Mouse (Mus musculus): ENCODE measurements around the gene Rbbp6. TPM values are rescaled to one million over a fixed set of nuclear protein-coding genes. Genes with fewer than 3 reads are reported as not detected.

The Rbbp6 gene
- polyA plus RNA-seq, 1 experiment from 2014 or later, result 39.6 TPM

DNA sequence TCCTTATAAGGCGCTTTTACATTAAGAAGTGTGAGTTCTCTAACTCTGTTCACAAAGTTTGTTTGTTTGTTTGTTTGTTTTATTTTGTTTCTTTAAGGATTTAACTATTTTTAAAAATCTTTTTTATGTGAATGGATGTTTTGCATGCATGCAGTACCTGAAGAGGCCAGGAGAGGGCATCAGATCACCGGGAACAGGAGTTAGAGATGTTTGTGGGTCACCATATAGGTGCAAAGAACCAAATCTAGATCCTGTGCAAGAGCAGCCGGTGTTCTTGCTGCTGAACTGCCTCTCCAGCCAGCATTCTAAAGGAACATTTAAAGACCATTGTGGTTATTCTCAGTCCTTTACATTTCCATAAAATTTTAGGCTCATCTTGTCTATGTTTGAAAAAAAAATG lies 52.1 kb downstream of the Rbbp6 start:
- Histone ChIP-seq H3K4me1 (replicated peaks; ENCODE audit: control insufficient read depth, insufficient read depth, low read length) (no peaks in the 10 kb centered on the region), H3K27ac (ENCODE audit: low read depth, low read length) (no peak overlapping the region), H3K9me3 (ENCODE audit: control insufficient read depth, low read length) (no peaks in the 10 kb centered on the region; the same call in 1 of the 2 replicates), H3K9ac (ENCODE audit: low read length) (no peak overlapping the region), H3K4me2 (ENCODE audit: low read depth, low read length, severe bottlenecking) (no peak overlapping the region), H3K4me3 (ENCODE audit: low read depth, low read length) (no peak overlapping the region), H3K27me3 (ENCODE audit: control insufficient read depth, insufficient read depth, low read length) (no peaks in the 10 kb centered on the region), H3K36me3 (ENCODE audit: control insufficient read depth, insufficient read depth, low read length) (no peaks in the 10 kb centered on the region)
- ATAC-seq (replicated peaks; ENCODE audit: low FRiP score) (no peak), DNase-seq (ENCODE audit: low spot score) (peak; percentile 73)
- WGBS, result 35% methylated on average over 3 of the region's 3 CpGs

- ATAC-seq (replicated peaks; ENCODE audit: low FRiP score) (no peak), DNase-seq (ENCODE audit: low spot score) (no peak)
- no peak overlapping the region for H3K27ac ChIP-seq (ENCODE audit: low read depth, low read length)
- peaks cover 3% of the 10 kb centered on the region; the same call in 1 of the 2 replicates for H3K4me1 ChIP-seq (replicated peaks; ENCODE audit: control insufficient read depth, insufficient read depth, low read length)
- no peak overlapping the region for H3K4me3 ChIP-seq (ENCODE audit: low read depth, low read length)
- H3K4me2 ChIP-seq (ENCODE audit: low read depth, low read length, severe bottlenecking), result no peak overlapping the region
- H3K36me3 ChIP-seq (ENCODE audit: control insufficient read depth, insufficient read depth, low read length), result no peaks in the 10 kb centered on the region
- no peak overlapping the region for H3K9ac ChIP-seq (ENCODE audit: low read length)
- no peaks in the 10 kb centered on the region for H3K27me3 ChIP-seq (ENCODE audit: control insufficient read depth, insufficient read depth, low read length)
- WGBS, result 74% methylated on average over 9 of the region's 9 CpGs
- H3K9me3 ChIP-seq (ENCODE audit: control insufficient read depth, low read length), result peaks cover 3% of the 10 kb centered on the region; the same call in 1 of the 2 replicates
Measured at GRCm38 (mm10) chr7:123025123-123025522, 59.6 kb downstream of the Rbbp6 start.

GRCm38 (mm10) chr7:123030295-123030694 lies 64.8 kb downstream of the Rbbp6 start:
- WGBS, result 23% methylated on average over 13 of the region's 13 CpGs
- Histone ChIP-seq H3K27me3 (ENCODE audit: control insufficient read depth, insufficient read depth, low read length) (no peaks in the 10 kb centered on the region), H3K36me3 (ENCODE audit: control insufficient read depth, insufficient read depth, low read length) (no peaks in the 10 kb centered on the region), H3K4me3 (ENCODE audit: low read depth, low read length) (peak overlapping the region; percentile 32), H3K27ac (ENCODE audit: low read depth, low read length) (peak overlapping the region; percentile 82), H3K9me3 (ENCODE audit: control insufficient read depth, low read length) (peaks cover 3% of the 10 kb centered on the region; the same call in 1 of the 2 replicates), H3K4me1 (replicated peaks; ENCODE audit: control insufficient read depth, insufficient read depth, low read length) (peaks cover 11% of the 10 kb centered on the region), H3K9ac (ENCODE audit: low read length) (peak overlapping the region; percentile 67), H3K4me2 (ENCODE audit: low read depth, low read length, severe bottlenecking) (peak overlapping the region; percentile 64)
- DNase-seq (ENCODE audit: low spot score) (no peak), ATAC-seq (replicated peaks; ENCODE audit: low FRiP score) (peak; percentile 34)

GRCm38 (mm10) chr7:123030709-123031181 lies 65.3 kb downstream of the Rbbp6 start:
- ATAC-seq (replicated peaks; ENCODE audit: low FRiP score) (peak; percentile 90), DNase-seq (ENCODE audit: low spot score) (peak; percentile 86)
- WGBS, result 0% methylated on average over 20 of the region's 21 CpGs
- Histone ChIP-seq H3K9me3 (ENCODE audit: control insufficient read depth, low read length) (peaks cover 3% of the 10 kb centered on the region; the same call in 1 of the 2 replicates), H3K4me3 (ENCODE audit: low read depth, low read length) (peak overlapping the region; percentile 32), H3K4me1 (replicated peaks; ENCODE audit: control insufficient read depth, insufficient read depth, low read length) (peaks cover 11% of the 10 kb centered on the region), H3K9ac (ENCODE audit: low read length) (peak overlapping the region; percentile 67), H3K27ac (ENCODE audit: low read depth, low read length) (peak overlapping the region; percentile 82), H3K36me3 (ENCODE audit: control insufficient read depth, insufficient read depth, low read length) (no peaks in the 10 kb centered on the region), H3K27me3 (ENCODE audit: control insufficient read depth, insufficient read depth, low read length) (no peaks in the 10 kb centered on the region), H3K4me2 (ENCODE audit: low read depth, low read length, severe bottlenecking) (peak overlapping the region; percentile 64)

DNA sequence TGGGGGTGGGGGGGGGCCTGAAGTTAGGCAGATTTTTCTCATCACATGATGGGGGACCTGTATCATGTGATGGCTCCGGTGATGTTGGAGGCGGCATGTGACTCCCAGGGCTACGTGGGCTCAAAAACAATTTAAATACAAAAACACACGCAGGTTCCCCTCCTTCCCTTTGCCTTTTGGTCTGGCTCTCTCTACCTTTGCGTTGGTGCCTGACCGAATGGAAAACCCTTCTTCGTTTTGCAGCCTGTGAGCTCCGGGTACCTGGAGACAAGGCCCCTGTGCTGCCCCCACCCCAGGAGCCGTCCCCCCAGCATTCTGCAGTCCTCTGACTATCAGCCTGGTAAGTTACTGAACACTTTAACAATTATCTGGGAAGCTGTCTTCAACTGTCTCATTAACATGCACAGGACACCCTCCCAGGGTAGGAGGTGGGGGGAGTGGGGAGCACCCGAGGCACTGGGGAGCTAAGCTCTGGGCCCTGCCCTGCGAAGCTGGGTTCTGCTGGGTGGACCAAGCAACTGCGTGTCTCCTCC lies 65.8 kb downstream of the Rbbp6 start:
- ATAC-seq (replicated peaks; ENCODE audit: low FRiP score) (peak; percentile 82), DNase-seq (ENCODE audit: low spot score) (peak; percentile 70)
- Histone ChIP-seq H3K4me2 (ENCODE audit: low read depth, low read length, severe bottlenecking) (peak overlapping the region; percentile 64), H3K27me3 (ENCODE audit: control insufficient read depth, insufficient read depth, low read length) (no peaks in the 10 kb centered on the region), H3K4me1 (replicated peaks; ENCODE audit: control insufficient read depth, insufficient read depth, low read length) (peaks cover 11% of the 10 kb centered on the region), H3K27ac (ENCODE audit: low read depth, low read length) (peak overlapping the region; percentile 57; the same call in 1 of the 2 replicates), H3K9me3 (ENCODE audit: control insufficient read depth, low read length) (peaks cover 3% of the 10 kb centered on the region; the same call in 1 of the 2 replicates), H3K4me3 (ENCODE audit: low read depth, low read length) (peak overlapping the region; percentile 32), H3K9ac (ENCODE audit: low read length) (peak overlapping the region; percentile 58), H3K36me3 (ENCODE audit: control insufficient read depth, insufficient read depth, low read length) (no peaks in the 10 kb centered on the region)
- WGBS, result 2% methylated on average over 12 of the region's 12 CpGs

GRCm38 (mm10) chr7:123035314-123035713 lies 69.8 kb downstream of the Rbbp6 start:
- Histone ChIP-seq H3K27ac (ENCODE audit: low read depth, low read length) (no peak overlapping the region), H3K9me3 (ENCODE audit: control insufficient read depth, low read length) (no peaks in the 10 kb centered on the region), H3K4me3 (ENCODE audit: low read depth, low read length) (no peak overlapping the region), H3K4me2 (ENCODE audit: low read depth, low read length, severe bottlenecking) (no peak overlapping the region), H3K4me1 (replicated peaks; ENCODE audit: control insufficient read depth, insufficient read depth, low read length) (peaks cover 6% of the 10 kb centered on the region), H3K9ac (ENCODE audit: low read length) (no peak overlapping the region), H3K36me3 (ENCODE audit: control insufficient read depth, insufficient read depth, low read length) (no peaks in the 10 kb centered on the region), H3K27me3 (ENCODE audit: control insufficient read depth, insufficient read depth, low read length) (no peaks in the 10 kb centered on the region)
- ATAC-seq (replicated peaks; ENCODE audit: low FRiP score), result no peak
- no peak for DNase-seq (ENCODE audit: low spot score)
- WGBS, result 87% methylated on average over 8 of the region's 8 CpGs

DNA sequence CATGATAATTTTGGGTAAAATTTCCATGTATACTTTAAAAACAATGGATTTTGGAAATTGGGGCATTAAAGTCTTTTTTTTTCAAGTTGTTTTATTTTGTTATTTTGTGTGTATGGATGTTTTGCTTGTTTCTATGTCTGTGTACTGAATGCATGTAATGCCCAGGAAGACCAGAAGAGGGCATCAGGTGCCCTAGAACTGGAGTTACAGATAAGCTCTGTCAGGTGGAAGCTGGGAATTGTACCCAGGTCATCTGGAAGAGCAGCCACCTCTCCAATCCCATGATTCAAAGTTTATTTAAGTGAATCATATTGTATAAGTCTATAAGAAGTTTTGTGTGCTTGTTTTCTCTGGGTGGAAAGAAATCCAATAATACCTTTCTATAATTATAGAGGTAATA lies 73.8 kb downstream of the Rbbp6 start:
- Histone ChIP-seq H3K27me3 (ENCODE audit: control insufficient read depth, insufficient read depth, low read length) (no peaks in the 10 kb centered on the region), H3K9ac (ENCODE audit: low read length) (no peak overlapping the region), H3K9me3 (ENCODE audit: control insufficient read depth, low read length) (no peaks in the 10 kb centered on the region), H3K4me2 (ENCODE audit: low read depth, low read length, severe bottlenecking) (no peak overlapping the region), H3K4me1 (replicated peaks; ENCODE audit: control insufficient read depth, insufficient read depth, low read length) (no peaks in the 10 kb centered on the region), H3K27ac (ENCODE audit: low read depth, low read length) (no peak overlapping the region), H3K36me3 (ENCODE audit: control insufficient read depth, insufficient read depth, low read length) (no peaks in the 10 kb centered on the region), H3K4me3 (ENCODE audit: low read depth, low read length) (no peak overlapping the region)
- ATAC-seq (replicated peaks; ENCODE audit: low FRiP score) (no peak), DNase-seq (ENCODE audit: low spot score) (no peak)

GRCm38 (mm10) chr7:123045146-123045545 lies 79.7 kb downstream of the Rbbp6 start:
- Histone ChIP-seq H3K27ac (ENCODE audit: low read depth, low read length) (no peak overlapping the region), H3K27me3 (ENCODE audit: control insufficient read depth, insufficient read depth, low read length) (no peaks in the 10 kb centered on the region), H3K9ac (ENCODE audit: low read length) (no peak overlapping the region), H3K9me3 (ENCODE audit: control insufficient read depth, low read length) (no peaks in the 10 kb centered on the region), H3K4me2 (ENCODE audit: low read depth, low read length, severe bottlenecking) (no peak overlapping the region), H3K4me3 (ENCODE audit: low read depth, low read length) (no peak overlapping the region), H3K36me3 (ENCODE audit: control insufficient read depth, insufficient read depth, low read length) (no peaks in the 10 kb centered on the region), H3K4me1 (replicated peaks; ENCODE audit: control insufficient read depth, insufficient read depth, low read length) (no peaks in the 10 kb centered on the region)
- DNase-seq (ENCODE audit: low spot score) (no peak), ATAC-seq (replicated peaks; ENCODE audit: low FRiP score) (no peak)
- WGBS, result 94% methylated on average over 3 of the region's 3 CpGs

- DNase-seq (ENCODE audit: low spot score), result no peak
- Histone ChIP-seq H3K4me2 (ENCODE audit: low read depth, low read length, severe bottlenecking) (no peak overlapping the region), H3K27me3 (ENCODE audit: control insufficient read depth, insufficient read depth, low read length) (no peaks in the 10 kb centered on the region), H3K9ac (ENCODE audit: low read length) (no peak overlapping the region), H3K4me3 (ENCODE audit: low read depth, low read length) (no peak overlapping the region), H3K9me3 (ENCODE audit: control insufficient read depth, low read length) (no peaks in the 10 kb centered on the region), H3K36me3 (ENCODE audit: control insufficient read depth, insufficient read depth, low read length) (no peaks in the 10 kb centered on the region), H3K27ac (ENCODE audit: low read depth, low read length) (no peak overlapping the region), H3K4me1 (replicated peaks; ENCODE audit: control insufficient read depth, insufficient read depth, low read length) (no peaks in the 10 kb centered on the region)
- WGBS, result 80% methylated on average over 13 of the region's 13 CpGs
- no peak for ATAC-seq (replicated peaks; ENCODE audit: low FRiP score)
Measured at GRCm38 (mm10) chr7:123046473-123047091, 81.1 kb downstream of the Rbbp6 start.
